Mouse (Mus musculus) lung, postnatal 0 days (tissue): ENCODE data around the gene H2-DMb2.

Source experiments
- CTCF ChIP-seq: IDR thresholded peaks from 2 replicates; pipeline ENCODE4 v1.5.1; 2016; ENCODE audit warnings: antibody characterized with exemption, mild to moderate bottlenecking
- EP300 ChIP-seq: IDR thresholded peaks from 2 replicates; pipeline ENCODE4 v1.6.1; 2016; ENCODE audit warnings: antibody characterized with exemption, mild to moderate bottlenecking, control low read depth

DNA sequence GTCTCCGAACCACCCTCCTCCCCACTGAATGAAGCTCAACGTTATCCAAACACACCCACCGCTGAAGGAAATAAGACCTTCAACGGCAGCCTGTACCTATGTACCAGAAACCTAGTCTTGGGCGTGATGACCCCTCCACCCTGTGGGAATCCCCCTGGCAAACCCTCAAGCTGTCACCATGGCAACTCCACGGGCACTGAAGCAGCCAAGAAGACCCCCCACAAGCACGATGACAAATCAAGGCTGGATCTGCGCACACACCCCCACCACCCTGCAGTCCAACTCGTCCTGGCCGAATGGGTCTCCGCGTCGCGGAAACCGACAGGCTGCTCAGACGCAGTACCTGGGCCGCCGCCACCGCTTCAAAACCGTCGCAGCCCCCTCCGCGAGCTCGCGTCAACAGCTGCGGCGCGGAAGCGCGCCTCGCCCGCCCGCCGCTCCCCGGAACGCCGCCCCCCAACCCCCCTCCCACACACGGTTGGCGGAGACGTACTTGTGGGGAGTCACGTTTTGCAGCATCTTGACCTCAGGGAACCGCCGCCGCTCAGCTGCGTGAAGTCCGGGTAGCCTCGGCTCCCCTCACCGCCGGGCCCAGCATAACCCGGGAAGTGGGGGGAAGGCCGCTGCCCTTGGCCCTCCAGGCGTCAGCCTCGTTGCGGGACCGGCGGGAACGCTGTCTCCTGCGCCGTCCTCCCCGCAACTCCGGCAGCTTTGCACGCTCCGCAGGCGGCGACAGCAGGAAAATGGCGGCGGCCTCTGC lies 24.8 kb upstream of the H2-DMb2 start:
- TF ChIP-seq CTCF (no peak), EP300 (no peak)
